Mouse (Mus musculus): ENCODE measurements at regions not wholly inside any gene's neighbourhood (a gene's known extent, or its start where the extent isn't known, plus 50 kb on each side); places are given as distances from the start of the nearest gene placed in this dataset.

DNA sequence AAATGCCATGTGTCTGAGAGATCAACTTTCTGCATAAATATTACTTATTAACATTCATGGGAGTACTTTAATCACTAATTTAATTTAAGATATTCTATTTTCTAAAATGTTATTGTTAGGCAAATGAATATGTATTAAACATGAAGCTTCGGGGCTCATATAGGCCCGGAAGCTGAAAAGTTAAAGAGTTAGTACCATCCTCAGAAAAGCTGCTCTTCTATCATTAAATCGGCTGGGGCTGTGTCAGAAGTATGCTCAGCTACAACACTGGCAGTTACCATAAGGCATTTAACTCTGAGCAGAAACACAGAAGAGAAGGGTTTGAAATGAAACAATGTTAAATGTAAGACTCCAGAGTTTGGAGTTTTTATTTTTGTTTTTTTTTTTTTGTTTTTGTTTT is 166.2 kb upstream of the Mgat4c start:
- TF ChIP-seq POLR2A (IDR thresholded peaks at IDR 0.05; ENCODE audit: low read depth, low read length) (no peak), CTCF (conservative IDR thresholded peaks at IDR 0.05; ENCODE audit: insufficient read depth, insufficient read length, low read depth, low read length) (no peak)
